Mouse (Mus musculus): Measurements from ENCODE around the gene Rspry1.

DNA sequence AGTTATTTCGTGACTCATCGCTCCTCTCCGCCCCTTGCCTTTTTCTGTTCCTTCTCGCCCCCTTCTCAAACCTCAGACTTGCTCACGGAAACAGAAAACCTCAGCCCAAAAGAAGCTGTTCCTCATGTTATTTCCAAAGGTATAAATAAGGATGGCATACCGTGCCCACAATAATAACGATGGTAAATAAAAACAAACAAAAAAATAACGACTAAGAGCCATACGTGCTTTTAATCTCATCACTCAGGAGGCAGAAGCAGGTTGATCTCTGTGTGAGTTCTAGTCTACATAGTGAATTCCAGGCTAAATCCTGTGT lies 102.9 kb downstream of the Rspry1 start:
- TF ChIP-seq EP300 (IDR thresholded peaks at IDR 0.05; ENCODE audit: low read depth) (no peak), CTCF (IDR thresholded peaks at IDR 0.05; ENCODE audit: low read depth) (no peak)

Measured in liver, postnatal 0 days (tissue).